Mouse (Mus musculus): Measurements from ENCODE around the gene Tgds.
"Not testable (repeated sequence)": the region's sequence is repeated elsewhere in the genome, so short reads cannot be mapped to it uniquely, and the experiment has no call there.

Gene Tgds

GRCm38 (mm10) chr14:118132642-118132977 is at the start of gene Tgds:
Gene Tgds (minus strand): TSS chr14:118132755.
- peak; percentile 96 to 99 for DNase-seq (ENCODE audit: low spot score in 2 of 2)

GRCm38 (mm10) chr14:118180711-118181177 is 48.2 kb upstream of the Tgds start:
- peak in 1 of 2 experiments; percentile 19 for DNase-seq (ENCODE audit: low spot score in 2 of 2)

DNA sequence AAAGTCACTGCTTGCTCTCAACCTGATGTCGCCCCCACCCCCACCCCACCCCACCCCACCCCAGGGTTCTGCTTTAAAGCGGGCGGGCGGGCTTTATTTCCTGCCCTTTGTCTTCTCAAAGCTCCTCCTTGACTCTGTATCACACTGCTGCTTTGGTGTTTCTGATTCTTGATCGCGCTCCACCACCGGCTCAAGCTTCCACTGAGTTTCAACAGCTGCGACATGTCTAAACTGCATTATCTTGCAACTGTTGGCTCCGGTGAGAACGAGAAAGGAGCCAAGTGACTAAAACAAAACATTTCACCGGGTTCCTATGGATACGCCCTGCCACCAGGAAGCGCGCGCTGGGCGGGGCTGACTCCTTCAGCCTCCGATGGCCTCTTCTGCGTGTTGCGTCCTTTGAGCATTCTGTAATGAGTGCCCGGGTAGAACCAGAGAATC is 47.6 kb upstream of the Tgds start:
- peak in 1 of 2 experiments; percentile 26 for DNase-seq (ENCODE audit: low spot score in 2 of 2)

GRCm38 (mm10) chr14:118179701-118180100 is 47.1 kb upstream of the Tgds start:
- DNase-seq (ENCODE audit: low spot score in 2 of 2) = no peak

DNA sequence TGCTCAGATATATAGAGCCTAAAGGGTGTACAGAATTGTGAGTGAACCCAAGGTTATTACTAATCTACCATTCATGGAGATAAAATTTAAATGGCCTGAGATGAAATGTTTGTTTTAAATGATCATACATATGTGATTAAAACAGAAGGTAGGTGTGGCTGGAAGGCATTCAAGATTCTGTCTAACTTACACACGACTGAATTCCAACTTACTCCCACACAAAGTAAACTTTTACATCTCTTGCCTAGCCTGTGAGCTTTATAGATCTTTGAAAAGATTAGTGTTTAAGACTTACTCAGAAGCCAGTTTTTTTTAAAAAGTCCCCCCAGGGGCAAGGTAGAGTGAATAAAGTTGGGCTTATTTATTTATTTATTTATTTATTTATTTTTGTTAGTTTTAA is 46.7 kb upstream of the Tgds start:
- DNase-seq (ENCODE audit: low spot score in 2 of 2) = no peak

DNA sequence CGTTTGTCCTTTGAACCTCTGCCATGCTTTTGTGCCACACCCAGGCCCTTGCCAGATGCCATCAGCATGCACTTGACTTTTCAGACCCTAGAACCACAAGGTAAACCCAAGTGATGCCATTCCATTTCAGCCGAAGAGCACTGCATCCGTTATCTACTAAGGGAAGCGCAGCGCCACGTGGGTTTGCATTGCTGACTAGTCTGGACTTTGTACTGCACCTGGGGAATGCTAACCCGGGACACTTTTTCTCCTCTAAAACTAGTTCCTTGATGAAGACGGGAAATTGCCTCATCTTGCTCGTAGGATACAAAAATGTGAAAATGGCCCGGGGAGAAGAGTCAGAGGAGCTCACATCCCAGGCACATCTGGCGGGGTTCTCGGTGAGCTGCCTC is 43.1 kb upstream of the Tgds start:
- no peak for DNase-seq (ENCODE audit: low spot score in 2 of 2)

DNA sequence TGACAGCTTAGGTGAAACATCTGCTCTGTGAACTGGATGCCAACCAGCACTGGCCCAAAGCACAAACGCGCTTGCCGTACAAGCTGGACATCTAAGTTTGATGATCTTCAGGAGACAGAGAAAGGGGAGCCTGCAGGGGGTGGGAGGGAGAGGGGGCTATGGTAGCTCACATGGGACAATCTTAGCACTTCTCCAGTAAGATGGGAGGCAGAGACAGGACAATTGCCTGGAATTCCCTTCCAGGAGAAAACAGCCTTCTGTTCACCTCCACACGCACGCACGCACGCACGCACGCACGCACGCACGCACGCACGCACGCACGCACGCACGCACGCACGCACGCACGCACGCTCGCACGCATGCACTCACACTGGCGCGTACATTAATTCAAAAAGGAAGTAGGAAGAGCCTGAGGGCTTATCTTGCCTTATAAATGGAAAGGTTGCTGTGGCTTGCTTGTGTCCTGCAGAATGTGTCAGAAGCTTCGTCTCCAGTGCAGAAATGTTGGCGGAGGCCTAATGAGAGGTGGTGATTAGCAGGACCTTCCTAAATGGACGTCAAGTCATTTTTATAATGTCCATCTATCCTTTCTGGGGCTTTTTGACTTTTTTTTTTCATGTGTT is 42.6 kb upstream of the Tgds start:
- no peak for DNase-seq (ENCODE audit: low spot score in 2 of 2)

DNA sequence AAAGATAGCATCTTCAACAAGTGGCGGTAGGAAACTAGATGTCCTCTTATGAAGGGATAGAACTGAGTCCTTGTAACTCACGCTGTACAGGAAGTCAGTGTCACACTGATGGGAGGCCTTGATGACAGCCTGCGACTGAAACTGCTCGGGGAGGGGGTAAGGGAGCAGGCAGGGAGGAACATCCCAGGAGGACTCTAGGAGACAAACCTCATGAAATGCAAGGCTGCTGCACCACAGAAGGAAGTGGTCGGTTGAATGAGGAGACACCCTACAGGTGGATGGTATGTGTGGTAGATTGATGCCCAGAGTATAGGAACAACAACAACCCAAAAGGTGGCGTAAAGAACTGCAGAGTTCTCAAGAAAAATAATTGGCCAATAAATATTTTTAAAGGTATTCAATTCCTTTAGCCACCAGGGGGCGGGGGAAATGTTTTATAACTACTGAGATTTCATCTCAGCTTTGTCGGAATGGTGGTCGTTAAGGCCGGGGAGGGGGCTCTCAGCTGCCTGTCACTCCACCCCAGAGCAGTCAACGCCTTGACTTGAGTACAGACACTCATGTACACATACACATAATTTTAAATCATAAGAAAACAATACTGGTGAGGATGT is 41.1 kb upstream of the Tgds start:
- no peak for DNase-seq (ENCODE audit: low spot score in 2 of 2)

- no peak for DNase-seq (ENCODE audit: low spot score in 2 of 2)
Observed at GRCm38 (mm10) chr14:118168776-118169175, 36.2 kb upstream of the Tgds start.

DNA sequence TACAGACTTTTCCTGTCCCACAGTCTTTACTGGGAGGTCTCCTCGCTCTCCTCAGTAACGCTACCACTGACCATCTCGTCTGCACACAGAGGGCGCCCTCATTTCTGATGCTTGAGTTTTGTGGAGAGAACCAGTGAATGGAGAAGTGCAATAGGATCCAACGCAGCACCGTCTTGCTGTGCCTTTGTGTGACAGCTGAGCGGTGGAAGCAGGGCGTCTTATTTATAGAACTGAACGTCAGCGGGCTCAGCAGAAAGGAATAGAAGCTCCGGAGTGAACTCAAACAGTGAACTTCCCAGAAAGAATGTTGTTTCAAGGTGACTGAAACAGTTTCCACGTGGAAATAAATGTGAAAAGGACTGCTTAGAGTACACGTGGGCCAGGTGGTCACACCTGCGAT is 30.1 kb upstream of the Tgds start:
- DNase-seq (ENCODE audit: low spot score in 2 of 2) = no peak

DNA sequence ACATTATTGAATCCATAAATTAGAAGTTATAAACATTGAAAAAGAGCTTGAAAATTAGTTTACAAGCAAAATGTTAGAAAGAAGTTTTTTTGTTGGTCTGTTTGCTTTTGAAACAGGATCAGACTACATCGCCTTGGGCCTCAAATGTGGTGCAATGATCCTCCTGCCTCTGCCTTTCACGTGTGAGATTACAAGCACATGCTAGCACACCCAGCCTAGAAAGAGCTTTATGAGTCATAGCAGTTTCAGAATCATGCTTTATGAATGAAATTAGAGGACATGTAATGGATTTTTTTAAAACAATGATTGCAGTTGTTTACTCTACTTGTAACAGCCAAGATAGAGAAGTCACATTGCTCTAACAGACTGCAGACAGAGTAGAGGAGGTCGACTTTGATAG is 29.2 kb upstream of the Tgds start:
- DNase-seq (ENCODE audit: low spot score in 2 of 2) = no peak

DNA sequence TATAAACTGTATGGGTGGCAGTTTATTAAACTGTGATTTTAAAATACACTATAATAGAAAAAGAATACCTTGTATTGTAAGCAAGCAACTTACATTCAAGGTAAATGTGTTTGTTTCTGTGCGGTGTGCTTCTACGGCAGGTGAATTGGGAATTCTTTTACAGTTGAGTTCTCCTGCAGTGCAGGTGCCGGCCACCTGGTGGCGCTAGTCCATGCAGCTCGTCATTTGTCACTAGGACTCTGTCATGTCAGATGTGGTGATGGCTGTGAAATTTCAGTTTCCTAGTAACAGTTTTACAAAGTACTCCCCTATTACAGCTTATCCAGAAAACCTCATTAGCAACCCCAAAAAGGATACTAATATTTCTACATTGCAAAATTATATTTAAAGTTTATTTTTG is 24.6 kb upstream of the Tgds start:
- peak in 1 of 2 experiments; percentile 52 for DNase-seq (ENCODE audit: low spot score in 2 of 2)

- no peak for DNase-seq (ENCODE audit: low spot score in 2 of 2)
Observed at GRCm38 (mm10) chr14:118156740-118157139, 24.2 kb upstream of the Tgds start.

DNA sequence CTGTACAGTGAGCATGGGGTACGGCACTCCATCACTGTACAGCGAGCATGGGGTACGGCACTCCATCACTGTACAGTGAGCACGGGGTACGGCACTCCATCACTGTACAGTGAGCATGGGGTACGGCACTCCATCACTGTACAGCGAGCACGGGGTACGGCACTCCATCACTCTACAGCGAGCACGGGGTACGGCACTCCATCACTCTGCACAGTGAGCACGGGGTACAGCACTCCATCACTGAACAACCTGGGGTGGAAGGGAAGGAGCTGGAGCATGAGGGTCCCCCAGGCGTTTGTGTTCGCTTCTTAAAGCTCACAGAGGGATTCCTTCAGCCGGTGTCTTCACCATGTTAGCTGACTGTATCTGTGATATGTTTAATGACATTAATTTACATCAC is 23.5 kb upstream of the Tgds start:
- not testable (repeated sequence) for DNase-seq (ENCODE audit: low spot score in 2 of 2)

- no peak for DNase-seq (ENCODE audit: low spot score in 2 of 2)
Observed at GRCm38 (mm10) chr14:118152294-118152651, 19.7 kb upstream of the Tgds start.

DNA sequence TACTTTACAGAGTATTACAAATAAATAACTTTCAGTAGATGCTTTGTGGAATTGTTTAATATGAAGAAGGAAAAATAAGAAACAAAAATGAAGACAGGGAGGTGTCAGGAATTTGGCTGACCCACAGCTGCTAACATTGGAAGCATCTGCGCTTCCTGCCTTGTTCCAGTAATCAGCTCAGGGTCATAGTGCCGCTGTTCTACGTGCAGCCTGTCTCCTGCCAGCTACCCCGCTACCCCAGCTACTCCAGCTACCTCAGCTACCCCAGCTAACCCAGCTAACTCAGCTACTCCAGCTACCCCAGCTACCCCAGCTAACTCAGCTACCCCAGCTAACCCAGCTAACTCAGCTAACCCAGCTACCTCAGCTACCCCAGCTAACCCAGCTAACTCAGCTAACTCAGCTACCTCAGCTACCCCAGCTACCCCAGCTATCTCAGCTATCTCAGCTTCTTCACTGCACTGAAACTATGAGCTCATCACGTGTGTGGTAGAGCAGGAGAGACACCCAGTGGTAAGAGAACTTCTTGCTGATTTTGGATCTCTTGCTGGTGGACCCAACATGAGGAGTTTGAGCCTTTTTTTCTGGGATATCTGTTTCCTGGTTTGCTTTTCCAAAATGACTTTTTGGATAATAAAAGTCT is 19.2 kb upstream of the Tgds start:
- DNase-seq (ENCODE audit: low spot score in 2 of 2) = no peak

GRCm38 (mm10) chr14:118150656-118151551 is 18.3 kb upstream of the Tgds start:
- no peak for DNase-seq (ENCODE audit: low spot score in 2 of 2)

- no peak for DNase-seq (ENCODE audit: low spot score in 2 of 2)
Observed at GRCm38 (mm10) chr14:118148554-118148953, 16.0 kb upstream of the Tgds start.

DNA sequence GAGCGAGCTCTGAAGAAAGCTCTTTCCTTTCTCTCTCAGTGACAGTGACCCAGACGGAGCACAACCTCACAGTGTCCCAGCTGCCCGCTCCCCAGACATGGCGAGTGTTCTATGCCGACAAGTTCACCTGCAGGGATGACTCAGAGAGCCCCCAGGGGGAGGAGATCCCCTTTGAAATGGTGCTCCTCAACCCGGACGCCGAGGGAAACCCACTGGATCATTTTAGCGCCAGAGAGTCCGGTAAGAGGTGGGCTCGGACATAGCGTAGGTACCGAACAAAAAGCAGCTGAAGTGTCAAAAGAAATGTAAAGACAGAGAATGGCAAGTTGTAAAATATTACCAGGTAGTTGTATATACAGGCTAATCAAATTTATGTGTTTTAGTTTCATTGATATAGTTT is 15.5 kb upstream of the Tgds start:
- DNase-seq (ENCODE audit: low spot score in 2 of 2) = no peak

DNA sequence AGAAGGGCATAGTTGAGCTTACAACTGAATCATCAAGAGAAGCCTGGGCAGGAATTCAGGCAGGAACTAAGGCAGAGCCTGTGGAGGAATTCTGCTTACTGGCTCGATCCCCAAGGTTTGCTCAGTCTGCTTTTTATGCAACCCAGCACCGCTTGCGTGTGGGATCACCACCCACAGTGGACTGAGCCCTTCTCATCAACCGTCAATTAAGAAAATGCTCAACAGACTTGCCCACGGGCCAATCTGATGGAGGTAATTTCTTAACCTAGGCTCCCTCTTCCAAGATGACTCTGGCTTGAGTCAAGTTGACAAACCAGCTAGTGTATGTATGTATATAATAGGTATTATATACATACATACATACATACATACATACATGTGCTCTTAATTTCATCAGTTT is 9.7 kb upstream of the Tgds start:
- DNase-seq (ENCODE audit: low spot score in 2 of 2) = no peak

GRCm38 (mm10) chr14:118137487-118137886 is 4.9 kb upstream of the Tgds start:
- peak in 1 of 2 experiments; percentile 16 for DNase-seq (ENCODE audit: low spot score in 2 of 2)

- peak; percentile 85 to 96 for DNase-seq (ENCODE audit: low spot score in 2 of 2)
Observed at GRCm38 (mm10) chr14:118136744-118137452, 4.3 kb upstream of the Tgds start, which contains the start of gene Gpr180. Gene Gpr180 (plus strand): TSS chr14:118137158.

Data from left cerebral cortex, adult 9 months (tissue).